Mouse (Mus musculus): ENCODE results near the gene Sspn.

- TF ChIP-seq GATA1 (IDR thresholded peaks at IDR 0.05; ENCODE audit: low read length) (no peak), TAL1 (IDR thresholded peaks at IDR 0.05; ENCODE audit: low read length) (no peak)
Observed at GRCm38 (mm10) chr6:145904169-145904568, 27.3 kb upstream of the Sspn start.
